Mouse (Mus musculus): Measurements from ENCODE around the gene Klk7. TPM values are rescaled to one million over a fixed set of nuclear protein-coding genes. Genes with fewer than 3 reads are reported as not detected.

Klk7 gene
- polyA plus RNA-seq, 1 experiment: not detected

DNA sequence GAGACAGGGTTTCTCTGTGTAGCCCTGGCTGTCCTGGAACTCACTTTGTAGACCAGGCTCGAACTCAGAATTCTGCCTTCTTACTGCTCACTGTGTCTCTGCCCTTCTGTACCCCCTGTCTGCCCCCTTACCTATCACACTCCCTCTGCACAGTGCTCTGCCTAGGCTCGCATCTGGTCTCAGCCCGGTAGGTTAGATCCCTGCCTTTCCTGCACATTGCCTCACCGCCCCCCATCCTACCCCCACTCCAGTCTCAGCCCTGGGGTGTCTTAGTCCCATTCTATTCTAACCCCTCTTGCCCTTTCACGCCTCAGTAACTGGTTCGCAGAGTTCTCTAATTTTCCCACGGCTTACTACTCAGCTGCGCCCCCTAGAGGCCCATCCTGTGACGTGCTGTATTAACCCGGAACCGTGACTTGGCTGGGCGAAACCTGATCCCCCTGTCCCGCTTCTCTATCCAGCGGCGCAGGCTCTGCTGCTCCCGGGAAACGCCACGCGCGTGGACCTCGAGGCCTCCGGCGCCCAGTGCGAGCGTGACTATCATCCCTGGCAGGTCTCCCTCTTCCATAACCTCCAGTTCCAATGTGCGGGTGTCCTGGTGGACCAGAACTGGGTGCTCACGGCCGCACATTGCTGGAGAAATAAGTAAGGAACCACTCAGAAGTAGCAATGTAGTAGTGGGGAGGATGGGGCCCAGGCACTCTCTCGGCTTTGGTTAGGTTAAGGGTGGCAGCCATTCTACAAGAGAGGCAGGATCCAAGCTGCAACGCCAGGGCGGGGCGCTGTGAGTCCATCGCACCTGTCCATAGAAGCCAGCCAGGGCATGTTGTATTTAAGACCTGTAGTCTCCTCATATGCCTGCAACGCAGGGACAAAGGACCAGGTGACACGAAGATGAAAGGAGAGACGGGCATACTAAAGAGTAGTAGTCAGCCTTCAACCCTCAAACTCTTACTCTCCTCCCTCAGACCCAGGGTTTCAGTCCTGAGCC is 28.5 kb upstream of the Klk7 start:
- H3K4me3 ChIP-seq (replicated peaks; ENCODE audit: control insufficient read depth, low read depth, low read length): no peak overlapping the region
- no peak overlapping the region; the same call in 1 of the 2 replicates for H3K27ac ChIP-seq (ENCODE audit: control insufficient read depth, insufficient read depth, low read depth, low read length, poor library complexity)
- peak; percentile 69 for TF ChIP-seq CTCF (IDR thresholded peaks at IDR 0.05; ENCODE audit: control insufficient read depth, insufficient read depth, low read length)
- TF ChIP-seq POLR2A (IDR thresholded peaks at IDR 0.05; ENCODE audit: borderline replicate concordance, control insufficient read depth, low read depth, low read length): no peak
- 8% methylated on average over 36 of the region's 36 CpGs for WGBS
- H3K4me1 ChIP-seq (ENCODE audit: control insufficient read depth, insufficient read depth, low read length): no peaks in the 10 kb centered on the region

DNA sequence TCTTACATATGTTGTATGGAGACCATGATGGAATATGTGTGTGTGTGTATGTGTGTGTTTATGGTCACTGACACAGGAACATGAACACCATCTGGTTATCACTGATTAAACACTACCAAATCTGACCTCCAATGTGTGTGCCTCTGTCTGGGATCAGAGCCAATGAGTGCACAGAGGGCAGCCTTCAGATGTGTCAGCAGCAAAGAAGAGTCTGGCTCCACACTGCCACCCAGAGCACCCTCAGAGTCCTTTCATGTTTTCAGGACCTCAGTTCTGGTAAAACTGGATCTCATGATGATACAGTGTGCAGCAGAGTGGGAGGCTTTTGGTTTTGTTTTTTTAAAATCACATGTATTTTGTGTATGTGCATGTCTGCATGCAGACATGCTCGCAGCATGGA is 25.8 kb upstream of the Klk7 start:
- no peak overlapping the region for H3K27ac ChIP-seq (ENCODE audit: control insufficient read depth, insufficient read depth, low read depth, low read length, poor library complexity)
- TF ChIP-seq CTCF (IDR thresholded peaks at IDR 0.05; ENCODE audit: control insufficient read depth, insufficient read depth, low read length): no peak
- TF ChIP-seq POLR2A (IDR thresholded peaks at IDR 0.05; ENCODE audit: borderline replicate concordance, control insufficient read depth, low read depth, low read length): no peak
- no peak overlapping the region for H3K4me3 ChIP-seq (replicated peaks; ENCODE audit: control insufficient read depth, low read depth, low read length)
- no peaks in the 10 kb centered on the region for H3K4me1 ChIP-seq (ENCODE audit: control insufficient read depth, insufficient read depth, low read length)
- 71% methylated on average over 1 of the region's 1 CpGs for WGBS

DNA sequence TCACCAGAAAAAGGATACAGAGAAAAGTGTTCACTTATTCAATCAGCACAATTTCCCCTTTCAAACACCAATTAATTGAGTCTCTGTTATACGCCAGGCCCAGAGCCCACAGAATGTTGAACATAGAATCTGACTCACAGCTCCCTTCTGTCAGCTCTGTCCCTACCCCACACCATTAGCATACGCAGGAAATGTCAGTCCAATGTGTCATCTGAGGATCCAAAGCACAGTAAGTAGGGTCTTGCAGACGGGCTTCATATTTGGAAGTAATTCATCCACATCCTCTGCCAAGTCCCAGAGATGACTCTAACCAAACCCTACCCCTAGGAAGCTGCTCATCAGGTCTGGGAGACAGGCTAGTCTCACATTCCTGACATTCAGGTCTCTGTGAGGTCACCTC is 23.0 kb upstream of the Klk7 start:
- Histone ChIP-seq H3K4me1 (ENCODE audit: control insufficient read depth, insufficient read depth, low read length) (no peaks in the 10 kb centered on the region), H3K4me3 (replicated peaks; ENCODE audit: control insufficient read depth, low read depth, low read length) (no peak overlapping the region), H3K27ac (ENCODE audit: control insufficient read depth, insufficient read depth, low read depth, low read length, poor library complexity) (no peak overlapping the region)
- 68% methylated on average over 3 of the region's 3 CpGs for WGBS
- TF ChIP-seq CTCF (IDR thresholded peaks at IDR 0.05; ENCODE audit: control insufficient read depth, insufficient read depth, low read length) (no peak), POLR2A (IDR thresholded peaks at IDR 0.05; ENCODE audit: borderline replicate concordance, control insufficient read depth, low read depth, low read length) (no peak)

DNA sequence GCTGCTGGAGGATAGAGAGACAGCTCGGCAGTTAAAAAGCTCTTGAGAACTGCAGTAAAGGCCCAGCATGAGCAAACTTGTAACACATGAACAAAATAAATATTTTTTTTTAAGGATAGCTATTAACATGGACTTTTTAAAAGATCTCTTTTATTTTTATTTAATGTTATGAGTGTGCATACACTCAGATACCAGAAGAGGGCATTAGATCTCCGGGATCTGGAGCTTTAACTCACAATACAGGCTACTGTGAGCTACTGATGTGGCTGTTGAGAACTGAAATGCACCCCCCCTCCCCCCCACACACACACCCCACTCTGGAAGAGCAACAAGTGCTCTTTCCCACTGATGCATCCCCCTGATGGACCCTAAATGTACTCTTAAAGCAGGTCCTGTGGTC is 21.8 kb upstream of the Klk7 start:
- TF ChIP-seq CTCF (IDR thresholded peaks at IDR 0.05; ENCODE audit: control insufficient read depth, insufficient read depth, low read length) (no peak), POLR2A (IDR thresholded peaks at IDR 0.05; ENCODE audit: borderline replicate concordance, control insufficient read depth, low read depth, low read length) (no peak)
- H3K4me3 ChIP-seq (replicated peaks; ENCODE audit: control insufficient read depth, low read depth, low read length): no peak overlapping the region
- H3K27ac ChIP-seq (ENCODE audit: control insufficient read depth, insufficient read depth, low read depth, low read length, poor library complexity): no peak overlapping the region
- WGBS: 56% methylated on average over 2 of the region's 2 CpGs
- no peaks in the 10 kb centered on the region for H3K4me1 ChIP-seq (ENCODE audit: control insufficient read depth, insufficient read depth, low read length)

DNA sequence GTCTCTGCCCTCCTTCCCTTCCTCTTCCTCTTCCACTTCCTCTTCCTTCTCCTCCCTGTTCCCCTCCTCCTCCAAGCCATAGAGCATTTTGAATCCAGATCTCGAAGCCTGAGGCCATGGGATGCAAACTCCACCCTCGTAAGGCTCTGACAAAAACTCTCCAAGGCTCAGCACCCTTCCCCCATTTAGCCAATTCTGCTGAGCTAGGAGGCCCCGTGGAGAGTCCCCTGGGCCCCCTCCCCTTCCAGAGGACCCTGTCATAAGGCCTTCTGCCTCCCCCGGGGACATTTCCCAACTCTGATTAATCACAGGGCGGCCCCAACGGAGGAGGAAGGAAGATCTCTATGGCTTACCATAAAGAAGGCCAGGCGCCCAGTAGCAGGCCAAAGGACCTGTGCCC is 19.5 kb upstream of the Klk7 start, which contains the start of gene Klk9:
Gene Klk9 (plus strand): TSS at position 301 of the 400 bp plus-strand sequence.
- H3K4me1 ChIP-seq (ENCODE audit: control insufficient read depth, insufficient read depth, low read length): no peaks in the 10 kb centered on the region; the same call in 1 of the 2 replicates
- WGBS: 66% methylated on average over 7 of the region's 7 CpGs
- TF ChIP-seq POLR2A (IDR thresholded peaks at IDR 0.05; ENCODE audit: borderline replicate concordance, control insufficient read depth, low read depth, low read length) (no peak), CTCF (IDR thresholded peaks at IDR 0.05; ENCODE audit: control insufficient read depth, insufficient read depth, low read length) (no peak)
- no peak within 1 kb of the TSS for H3K27ac ChIP-seq (ENCODE audit: control insufficient read depth, insufficient read depth, low read depth, low read length, poor library complexity)
- H3K4me3 ChIP-seq (replicated peaks; ENCODE audit: control insufficient read depth, low read depth, low read length): no peak within 1 kb of the TSS

DNA sequence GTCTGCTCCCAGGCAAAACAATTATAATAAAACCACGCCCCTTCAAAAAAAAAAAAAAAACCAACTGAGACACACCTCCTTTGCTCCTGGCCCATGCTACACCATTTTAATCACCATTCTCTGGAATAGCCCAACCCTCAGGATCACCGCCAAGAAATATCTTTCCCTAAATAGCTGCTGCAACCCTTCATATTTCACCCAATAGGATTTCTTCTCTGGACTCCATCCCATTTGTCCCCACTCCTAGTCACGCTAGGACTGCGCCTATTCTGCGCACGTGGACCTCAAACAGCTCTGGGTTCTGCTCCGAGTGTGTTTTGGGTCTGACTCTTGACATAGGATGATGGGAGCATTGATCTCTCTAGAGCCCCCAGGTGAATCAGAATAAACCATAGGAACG is 14.7 kb upstream of the Klk7 start:
- Histone ChIP-seq H3K27ac (ENCODE audit: control insufficient read depth, insufficient read depth, low read depth, low read length, poor library complexity) (no peak overlapping the region), H3K4me1 (ENCODE audit: control insufficient read depth, insufficient read depth, low read length) (no peaks in the 10 kb centered on the region; the same call in 1 of the 2 replicates), H3K4me3 (replicated peaks; ENCODE audit: control insufficient read depth, low read depth, low read length) (no peak overlapping the region)
- TF ChIP-seq CTCF (IDR thresholded peaks at IDR 0.05; ENCODE audit: control insufficient read depth, insufficient read depth, low read length) (no peak), POLR2A (IDR thresholded peaks at IDR 0.05; ENCODE audit: borderline replicate concordance, control insufficient read depth, low read depth, low read length) (no peak)
- WGBS: 29% methylated on average over 8 of the region's 8 CpGs

DNA sequence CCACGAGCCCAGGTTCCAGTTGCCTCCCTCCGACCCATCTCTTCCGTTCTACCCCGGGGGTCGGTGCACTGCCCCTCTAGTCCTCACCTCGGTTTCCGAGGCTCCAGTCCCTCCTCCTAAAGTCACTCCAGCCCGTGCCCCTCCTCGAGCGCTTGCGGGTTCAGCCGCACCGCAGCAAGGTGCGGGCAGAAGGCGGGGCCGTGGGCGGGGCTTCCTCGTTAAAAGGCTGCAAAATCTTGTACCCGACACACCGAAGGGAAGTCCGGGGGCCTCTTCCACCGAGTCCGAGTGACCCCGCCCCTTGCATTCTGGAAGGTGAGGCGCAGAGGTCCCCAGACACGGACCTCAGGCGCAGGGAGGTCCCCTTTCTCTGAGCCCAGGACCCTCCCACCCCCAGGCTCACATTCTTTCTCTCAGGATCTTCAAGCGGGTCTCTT is 13.7 kb upstream of the Klk7 start, which contains the start of gene Klk8:
Gene Klk8 (plus strand): TSS at position 245 of the 437 bp plus-strand sequence.
- TF ChIP-seq POLR2A (IDR thresholded peaks at IDR 0.05; ENCODE audit: borderline replicate concordance, control insufficient read depth, low read depth, low read length) (no peak), CTCF (IDR thresholded peaks at IDR 0.05; ENCODE audit: control insufficient read depth, insufficient read depth, low read length) (no peak)
- WGBS: under 1% methylated on average over 28 of the region's 28 CpGs
- H3K27ac ChIP-seq (ENCODE audit: control insufficient read depth, insufficient read depth, low read depth, low read length, poor library complexity): no peak within 1 kb of the TSS
- H3K4me1 ChIP-seq (ENCODE audit: control insufficient read depth, insufficient read depth, low read length): no peaks in the 10 kb centered on the region; the same call in 1 of the 2 replicates
- H3K4me3 ChIP-seq (replicated peaks; ENCODE audit: control insufficient read depth, low read depth, low read length): peak within 1 kb of the TSS; percentile 33

DNA sequence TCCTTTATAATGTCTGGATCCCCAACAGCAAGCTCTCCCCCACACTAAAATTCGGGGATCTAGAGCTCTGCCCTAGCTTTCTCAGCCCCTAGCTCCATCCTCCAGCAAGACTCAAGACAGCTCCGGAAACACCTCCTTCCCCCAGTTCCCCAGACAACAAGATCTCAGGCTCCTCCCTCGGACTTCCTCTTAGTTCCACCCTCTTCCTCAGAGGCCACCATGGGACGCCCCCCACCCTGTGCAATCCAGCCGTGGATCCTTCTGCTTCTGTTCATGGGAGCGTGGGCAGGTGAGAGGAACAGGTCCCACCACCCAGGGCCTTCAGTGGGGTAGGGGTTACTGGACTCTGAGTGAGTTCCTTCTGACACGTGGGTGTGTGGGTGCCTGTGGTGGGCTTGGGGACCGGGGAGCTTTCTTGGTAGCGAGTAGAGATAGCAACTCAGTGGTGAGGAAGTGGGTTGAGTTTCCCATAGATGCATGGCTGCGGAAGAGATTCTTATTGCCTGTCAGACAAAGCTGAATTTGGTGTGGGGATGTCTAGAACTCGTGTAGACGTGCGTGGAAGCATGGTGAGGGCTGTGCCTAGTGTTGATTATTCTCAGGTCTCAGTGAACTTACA is 13.1 kb upstream of the Klk7 start:
- H3K4me3 ChIP-seq (replicated peaks; ENCODE audit: control insufficient read depth, low read depth, low read length): no peak overlapping the region
- TF ChIP-seq POLR2A (IDR thresholded peaks at IDR 0.05; ENCODE audit: borderline replicate concordance, control insufficient read depth, low read depth, low read length) (no peak), CTCF (IDR thresholded peaks at IDR 0.05; ENCODE audit: control insufficient read depth, insufficient read depth, low read length) (no peak)
- H3K27ac ChIP-seq (ENCODE audit: control insufficient read depth, insufficient read depth, low read depth, low read length, poor library complexity): no peak overlapping the region
- WGBS: 6% methylated on average over 13 of the region's 13 CpGs
- H3K4me1 ChIP-seq (ENCODE audit: control insufficient read depth, insufficient read depth, low read length): no peaks in the 10 kb centered on the region; the same call in 1 of the 2 replicates

Measured in bone marrow, adult 2 months (tissue).